Mouse (Mus musculus) liver, embryonic 16.5 days (tissue): ENCODE results near the gene Tspan32. TPM values are rescaled to one million over a fixed set of nuclear protein-coding genes. Genes with fewer than 3 reads are reported as not detected.

Experiments
- ATAC-seq: fragments of 200-750 bp; cut with Nextera tagmentation; 2 replicates; pipeline ENCODE4 v1.8.0; 2017; ENCODE audit warnings: low read depth, mild to moderate bottlenecking, moderate number of reproducible peaks, moderate library complexity
- H3K27ac ChIP-seq: fragments of 300-500 bp; sonication (generic); 2 replicates; pipeline ENCODE4 v1.5.1; 2014; ENCODE audit warnings: mild to moderate bottlenecking, low read length
- H3K27me3 ChIP-seq: fragments of 300-500 bp; sonication (generic); 2 replicates; pipeline ENCODE4 v1.6.1; 2014; ENCODE audit warnings: low read depth, low read length, mixed read lengths; ENCODE audit not compliant: control insufficient read depth, insufficient read depth
- H3K36me3 ChIP-seq: fragments of 300-500 bp; sonication (generic); 2 replicates; pipeline ENCODE4 v1.6.1; 2014; ENCODE audit warnings: mild to moderate bottlenecking; ENCODE audit not compliant: control insufficient read depth, insufficient read depth
- H3K4me1 ChIP-seq: fragments of 300-500 bp; sonication (generic); 2 replicates; pipeline ENCODE4 v1.6.1; 2014; ENCODE audit warnings: low read depth, low read length, mixed read lengths; ENCODE audit not compliant: control insufficient read depth
- H3K4me2 ChIP-seq: fragments of 300-500 bp; sonication (generic); 2 replicates; pipeline ENCODE4 v1.6.1; 2014; ENCODE audit warnings: low read depth, low read length, mixed read lengths
- H3K4me3 ChIP-seq: fragments of 300-500 bp; sonication (generic); 2 replicates; pipeline ENCODE4 v1.5.1; 2014; ENCODE audit warnings: low read depth, mild to moderate bottlenecking, low read length
- H3K9ac ChIP-seq: fragments of 300-500 bp; sonication (generic); 2 replicates; pipeline ENCODE4 v1.6.1; 2014; ENCODE audit warnings: low read depth, low read length
- H3K9me3 ChIP-seq: fragments of 300-500 bp; sonication (generic); replicated peaks from 2 replicates; pipeline ENCODE4 v1.6.1; 2016; ENCODE audit warnings: low read length; ENCODE audit not compliant: control insufficient read depth
- WGBS: fragments of 180-500 bp; shearing (Covaris S2); extraction: QIAGEN DNeasy Blood & Tissue Kit; methylation state at CpG from one replicate; pipeline ENCODE4 v1.1.7; 2014; ENCODE audit not compliant: insufficient replicate concordance; 5-methylcytosine and 5-hydroxymethylcytosine counted together
- polyA plus RNA-seq: library from polyadenylated mRNA; unstranded; fragments of >200 nt; fragmentation: Nextera tagmentation; extraction: Ambion mirVana; gene quantifications from 2 replicates; pipeline ENCODE4 v1.2.1, GENCODE M21; 2015

Gene Tspan32
- polyA plus RNA-seq, 1 experiment from 2014 or later = 71.3 TPM

DNA sequence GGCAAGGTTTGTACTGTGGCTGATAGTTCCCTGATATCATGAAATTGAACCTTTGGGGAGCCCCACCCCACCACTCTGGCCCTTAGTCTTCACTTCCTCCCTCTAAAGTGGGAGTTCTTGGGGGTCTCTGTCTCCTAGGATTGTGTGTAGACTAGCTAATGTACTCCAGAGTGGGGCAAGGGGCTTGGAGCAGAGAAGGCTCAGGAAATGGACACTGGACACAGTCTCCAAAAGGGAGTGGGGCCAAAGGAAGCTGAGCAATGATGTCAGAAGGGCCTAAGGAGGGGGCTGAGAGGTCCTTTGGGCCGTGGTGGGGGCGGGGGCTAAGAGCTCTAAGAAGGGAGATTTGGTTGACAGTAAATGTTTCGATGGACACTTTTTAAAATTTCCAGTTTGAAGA is 50.2 kb downstream of the Tspan32 start:
- no peak for ATAC-seq
- Histone ChIP-seq H3K4me1 (peaks cover 74% of the 10 kb centered on the region), H3K9me3 (no peaks in the 10 kb centered on the region), H3K9ac (peak overlapping the region; percentile 82), H3K4me2 (peak overlapping the region; percentile 90), H3K4me3 (no peak overlapping the region; the same call in 1 of the 2 replicates), H3K27ac (no peak overlapping the region), H3K36me3 (no peaks in the 10 kb centered on the region), H3K27me3 (no peaks in the 10 kb centered on the region)
- WGBS = 41% methylated on average over 3 of the region's 3 CpGs

DNA sequence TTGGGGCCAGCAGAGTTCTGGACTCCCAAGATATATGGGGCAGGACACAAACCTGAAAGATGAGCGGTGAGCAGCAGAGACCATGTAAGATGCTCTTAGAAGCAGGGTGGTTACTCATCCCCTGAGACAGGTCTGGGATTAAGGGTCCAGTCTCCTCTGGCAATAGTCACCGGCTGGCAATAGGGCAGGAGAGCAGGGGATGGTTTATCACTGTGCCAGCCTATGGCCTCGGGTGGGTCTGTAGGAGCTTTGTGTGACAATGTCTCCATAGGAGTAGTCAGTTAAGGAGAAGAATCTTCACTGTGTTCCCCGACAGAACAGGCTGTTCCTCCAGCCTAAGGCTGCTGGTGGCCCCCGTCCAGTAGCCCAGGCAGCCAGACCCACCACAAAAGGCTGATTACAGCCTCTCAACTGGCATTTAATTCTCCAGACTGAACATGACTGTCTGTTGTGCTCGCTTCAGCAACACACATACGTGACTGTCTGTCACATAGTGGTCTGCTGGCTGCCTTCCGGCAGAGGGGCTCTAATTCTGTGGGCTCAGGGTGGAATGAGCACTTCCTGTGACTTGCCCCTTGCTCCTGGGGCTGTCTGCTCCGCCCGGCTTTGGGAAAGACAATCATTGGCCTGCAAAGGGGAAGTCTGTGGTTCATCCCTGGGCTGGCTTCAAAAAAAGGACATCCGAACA is 50.8 kb downstream of the Tspan32 start:
- WGBS = 31% methylated on average over 11 of the region's 11 CpGs
- Histone ChIP-seq H3K4me2 (peak overlapping the region; percentile 90; the same call in 1 of the 2 replicates), H3K9me3 (no peaks in the 10 kb centered on the region), H3K27me3 (no peaks in the 10 kb centered on the region), H3K36me3 (no peaks in the 10 kb centered on the region), H3K9ac (no peak overlapping the region), H3K4me1 (peaks cover 78% of the 10 kb centered on the region), H3K27ac (no peak overlapping the region), H3K4me3 (no peak overlapping the region)
- no peak for ATAC-seq

DNA sequence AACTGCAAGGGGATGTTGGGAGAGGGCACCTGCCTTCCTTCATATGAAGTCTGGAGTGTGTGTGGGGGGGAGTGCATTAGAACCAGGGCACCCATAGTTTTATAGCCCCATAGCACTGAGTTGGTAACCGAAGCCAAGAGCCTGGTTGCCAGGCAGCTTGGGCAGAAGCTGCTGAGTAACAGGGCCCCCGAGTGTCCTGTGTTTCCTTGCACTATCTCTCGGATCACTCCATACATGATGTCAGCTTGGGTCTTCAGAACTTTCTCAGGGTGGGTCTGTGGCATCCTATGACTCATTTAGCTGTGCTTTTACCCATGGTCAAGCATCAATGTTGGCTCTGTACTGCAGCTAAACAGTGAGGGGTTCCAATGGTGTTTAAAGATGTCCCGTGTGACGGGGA is 52.2 kb downstream of the Tspan32 start:
- no peak overlapping the region for H3K9ac ChIP-seq
- peaks cover 74% of the 10 kb centered on the region for H3K4me1 ChIP-seq
- 26% methylated on average over 5 of the region's 5 CpGs for WGBS
- H3K27me3 ChIP-seq = no peaks in the 10 kb centered on the region
- H3K36me3 ChIP-seq = no peaks in the 10 kb centered on the region; the same call in 1 of the 2 replicates
- H3K4me2 ChIP-seq = peak overlapping the region; percentile 43; the same call in 1 of the 2 replicates
- H3K9me3 ChIP-seq = no peaks in the 10 kb centered on the region
- ATAC-seq = no peak
- no peak overlapping the region for H3K4me3 ChIP-seq
- H3K27ac ChIP-seq = peak overlapping the region; percentile 16; the same call in 1 of the 2 replicates

DNA sequence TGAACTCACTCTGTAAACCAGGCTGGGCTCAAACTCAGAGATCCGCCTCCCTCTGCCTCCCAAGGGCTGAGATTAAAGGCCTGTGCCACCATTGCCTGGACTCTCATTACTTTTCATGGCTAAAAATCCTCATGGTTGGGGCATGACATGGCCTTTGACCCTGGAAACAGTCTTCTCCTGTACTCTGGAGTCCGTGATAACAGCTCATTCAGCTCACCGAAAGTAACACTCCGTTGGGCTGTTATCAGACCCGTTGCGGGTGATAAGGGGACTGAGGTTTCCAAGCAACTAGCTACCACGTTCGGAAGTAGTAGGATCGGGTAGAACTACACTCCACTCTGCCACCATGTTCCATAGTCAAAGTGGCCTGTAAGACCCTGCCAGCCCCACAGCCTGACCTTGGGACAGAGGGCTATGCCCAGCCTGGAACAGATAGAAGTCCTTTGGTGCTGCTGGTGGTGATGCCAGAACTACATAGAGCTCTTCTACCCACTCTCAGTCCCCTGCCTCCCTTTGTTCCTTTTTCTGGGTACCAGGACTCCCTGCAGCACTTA is 52.9 kb downstream of the Tspan32 start:
- Histone ChIP-seq H3K9me3 (no peaks in the 10 kb centered on the region), H3K4me2 (peak overlapping the region; percentile 43), H3K9ac (0 out of 2 replicates have a peak overlapping the region, but pooled peaks have one; percentile 27), H3K27me3 (no peaks in the 10 kb centered on the region), H3K27ac (peak overlapping the region; percentile 77), H3K36me3 (peaks cover under 1% of the 10 kb centered on the region; the same call in 1 of the 2 replicates), H3K4me1 (peaks cover 71% of the 10 kb centered on the region), H3K4me3 (no peak overlapping the region)
- 7% methylated on average over 9 of the region's 9 CpGs for WGBS
- peak; percentile 49 for ATAC-seq

DNA sequence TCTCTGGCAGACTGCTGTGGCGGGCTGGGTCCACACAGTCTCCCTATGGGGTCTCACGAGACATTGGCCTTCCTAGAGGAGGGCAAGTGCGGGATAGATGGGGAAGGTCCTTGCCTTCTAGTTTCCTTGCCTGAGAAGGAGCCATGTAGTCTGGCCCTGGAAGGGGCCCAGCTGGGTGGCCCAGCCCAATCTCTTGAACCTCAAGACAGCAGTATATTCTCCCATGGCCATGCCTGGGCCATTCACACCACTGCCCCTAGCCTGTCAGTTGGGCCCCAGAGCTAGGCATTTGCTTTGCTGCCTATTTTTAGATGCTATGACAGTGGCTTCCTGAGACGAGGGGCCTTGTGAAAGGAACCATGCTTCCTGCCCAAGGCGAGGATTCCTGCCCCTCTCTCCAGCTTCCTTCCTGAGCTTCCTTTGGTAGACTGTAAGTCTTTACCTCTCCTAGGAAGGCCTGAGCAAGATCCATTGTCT is 53.4 kb downstream of the Tspan32 start:
- Histone ChIP-seq H3K27ac (peak overlapping the region; percentile 77), H3K9ac (no peak overlapping the region), H3K36me3 (peaks cover 6% of the 10 kb centered on the region), H3K4me2 (peak overlapping the region; percentile 43), H3K4me3 (no peak overlapping the region), H3K4me1 (peaks cover 70% of the 10 kb centered on the region), H3K9me3 (no peaks in the 10 kb centered on the region), H3K27me3 (no peaks in the 10 kb centered on the region)
- peak; percentile 25; the same call in 1 of the 2 replicates for ATAC-seq
- 20% methylated on average over 5 of the region's 5 CpGs for WGBS

DNA sequence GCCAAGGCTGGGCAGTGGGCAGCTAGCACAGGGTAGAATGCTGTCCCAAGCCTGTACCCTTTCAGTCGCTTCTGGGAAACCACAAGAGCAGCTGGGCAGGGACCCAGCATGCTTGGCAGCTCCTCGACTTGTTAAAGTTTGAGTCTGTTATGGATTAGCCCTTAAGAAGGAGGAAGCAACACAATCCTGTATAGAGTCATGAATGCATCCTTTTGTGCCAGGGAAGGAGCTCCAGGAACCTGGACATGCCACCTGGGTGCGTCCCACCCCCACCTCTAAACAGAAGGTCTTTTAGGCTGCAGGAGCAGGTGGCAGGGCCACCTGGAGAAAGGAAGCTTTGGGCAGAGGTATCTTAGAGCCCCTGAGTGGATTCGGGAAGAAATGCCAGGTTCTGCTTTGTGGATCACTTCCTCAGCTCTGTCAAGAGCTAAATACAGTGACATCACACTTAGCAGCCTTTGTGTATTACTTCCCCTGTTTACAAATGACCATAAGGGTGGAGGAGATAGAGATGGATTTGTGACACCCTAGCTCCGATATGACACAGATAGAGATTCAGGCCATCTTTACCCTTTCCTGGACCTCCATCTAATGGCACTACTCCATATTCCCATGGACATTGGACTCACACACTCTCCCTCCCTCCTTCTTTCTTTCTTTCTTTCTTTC is 54.5 kb downstream of the Tspan32 start:
- Histone ChIP-seq H3K27me3 (no peaks in the 10 kb centered on the region), H3K9ac (0 out of 2 replicates have a peak overlapping the region, but pooled peaks have one; percentile 4), H3K27ac (peak overlapping the region; percentile 54), H3K4me3 (no peak overlapping the region), H3K9me3 (no peaks in the 10 kb centered on the region), H3K4me2 (no peak overlapping the region), H3K4me1 (peaks cover 60% of the 10 kb centered on the region), H3K36me3 (peaks cover 11% of the 10 kb centered on the region)
- no peak for ATAC-seq
- WGBS = 33% methylated on average over 5 of the region's 5 CpGs

DNA sequence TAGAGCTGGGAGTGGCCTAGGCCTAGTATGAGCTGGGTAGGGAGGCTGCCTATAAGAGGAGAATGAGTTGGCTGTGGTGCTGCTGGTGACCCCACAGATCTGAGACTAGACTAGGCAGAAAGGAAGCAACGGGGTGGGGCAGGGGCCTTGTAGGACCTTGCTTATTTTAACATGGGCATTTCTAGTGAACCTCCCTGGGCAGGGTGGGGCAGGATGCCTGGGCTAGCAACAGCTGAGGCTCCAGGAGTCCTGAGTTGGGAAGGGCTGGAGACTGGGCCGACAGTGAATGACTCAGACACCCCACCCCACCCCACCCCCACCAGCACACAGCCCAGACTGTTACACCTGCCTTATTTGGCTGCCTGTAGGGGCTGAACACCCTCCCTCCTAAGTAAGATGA is 57.9 kb downstream of the Tspan32 start:
- ATAC-seq = no peak
- Histone ChIP-seq H3K27me3 (no peaks in the 10 kb centered on the region), H3K4me2 (no peak overlapping the region), H3K4me1 (peaks cover 27% of the 10 kb centered on the region), H3K9ac (no peak overlapping the region), H3K27ac (no peak overlapping the region), H3K9me3 (no peaks in the 10 kb centered on the region), H3K4me3 (no peak overlapping the region), H3K36me3 (peaks cover 23% of the 10 kb centered on the region)
- 57% methylated on average over 2 of the region's 2 CpGs for WGBS

DNA sequence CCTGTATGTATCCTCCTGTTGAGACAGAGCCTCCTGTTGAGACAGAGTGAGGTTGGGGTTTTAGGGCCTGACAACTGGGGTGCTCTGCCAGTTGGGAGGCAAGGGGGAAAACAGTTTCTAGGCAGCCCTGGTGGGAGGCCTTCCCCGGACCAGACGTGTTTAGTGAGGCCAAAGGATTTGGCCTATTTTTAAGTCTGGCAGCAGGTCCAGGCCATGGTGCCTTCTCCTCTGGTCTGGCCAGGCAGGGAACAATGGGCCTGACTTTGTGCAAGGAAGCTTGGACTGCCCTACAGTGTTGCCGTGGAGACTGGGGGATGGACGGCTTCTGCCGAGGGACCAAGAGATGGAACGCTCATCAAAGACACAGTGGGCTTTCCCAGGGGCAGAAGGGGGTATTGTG is 59.4 kb downstream of the Tspan32 start:
- 75% methylated on average over 6 of the region's 6 CpGs for WGBS
- no peaks in the 10 kb centered on the region for H3K27me3 ChIP-seq
- H3K4me2 ChIP-seq = no peak overlapping the region
- no peak overlapping the region for H3K4me3 ChIP-seq
- peaks cover 23% of the 10 kb centered on the region for H3K36me3 ChIP-seq
- ATAC-seq = no peak
- H3K9ac ChIP-seq = no peak overlapping the region
- H3K4me1 ChIP-seq = peaks cover 17% of the 10 kb centered on the region
- no peaks in the 10 kb centered on the region for H3K9me3 ChIP-seq
- no peak overlapping the region for H3K27ac ChIP-seq

DNA sequence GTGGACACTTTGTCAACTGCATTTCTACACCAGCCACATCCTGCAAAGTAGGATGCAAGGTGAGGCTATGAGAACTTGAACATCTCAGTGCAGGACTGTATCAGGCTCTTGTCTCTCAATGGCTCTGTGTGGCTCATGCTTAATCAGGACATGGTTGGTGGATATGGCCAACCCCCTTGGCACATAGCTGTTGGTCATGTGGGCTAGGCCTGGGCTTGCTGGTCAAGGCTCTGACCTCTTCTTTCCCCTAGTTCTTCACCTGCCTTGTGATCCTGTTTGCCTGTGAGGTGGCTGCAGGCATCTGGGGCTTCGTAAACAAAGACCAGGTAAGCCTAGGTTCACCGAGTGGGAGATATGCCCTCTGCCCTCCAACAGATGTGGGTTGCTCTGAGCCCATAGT is 60.8 kb downstream of the Tspan32 start:
- no peaks in the 10 kb centered on the region for H3K27me3 ChIP-seq
- WGBS = 76% methylated on average over 2 of the region's 2 CpGs
- no peaks in the 10 kb centered on the region for H3K9me3 ChIP-seq
- H3K4me3 ChIP-seq = no peak overlapping the region
- no peak overlapping the region for H3K4me2 ChIP-seq
- peaks cover 23% of the 10 kb centered on the region for H3K36me3 ChIP-seq
- no peak for ATAC-seq
- no peak overlapping the region for H3K9ac ChIP-seq
- H3K4me1 ChIP-seq = peaks cover 17% of the 10 kb centered on the region
- no peak overlapping the region for H3K27ac ChIP-seq
